Mouse (Mus musculus): ENCODE results near the gene Ptprg.

The Ptprg gene

GRCm38 (mm10) chr14:11868636-11869035, 315.3 kb downstream of the Ptprg start:
- H3K4me3 ChIP-seq (replicated peaks; ENCODE audit: low read length) = no peak overlapping the region
- no peak for TF ChIP-seq CTCF (conservative IDR thresholded peaks at IDR 0.05; ENCODE audit: low read length)
- no peak for TF ChIP-seq NANOG (IDR thresholded peaks at IDR 0.05; ENCODE audit: borderline replicate concordance, low read length)
- no peak for TF ChIP-seq POU5F1 (IDR thresholded peaks at IDR 0.05; ENCODE audit: borderline replicate concordance, low read length)
- H3K9me3 ChIP-seq (ENCODE audit: low read length) = no peaks in the 10 kb centered on the region
- peaks cover 41% of the 10 kb centered on the region for H3K4me1 ChIP-seq (replicated peaks; ENCODE audit: low read depth, low read length)
- no peaks in the 10 kb centered on the region for H3K27me3 ChIP-seq (ENCODE audit: insufficient read depth, low read length)
- H3K36me3 ChIP-seq (ENCODE audit: insufficient read depth, low read length) = no peaks in the 10 kb centered on the region

DNA sequence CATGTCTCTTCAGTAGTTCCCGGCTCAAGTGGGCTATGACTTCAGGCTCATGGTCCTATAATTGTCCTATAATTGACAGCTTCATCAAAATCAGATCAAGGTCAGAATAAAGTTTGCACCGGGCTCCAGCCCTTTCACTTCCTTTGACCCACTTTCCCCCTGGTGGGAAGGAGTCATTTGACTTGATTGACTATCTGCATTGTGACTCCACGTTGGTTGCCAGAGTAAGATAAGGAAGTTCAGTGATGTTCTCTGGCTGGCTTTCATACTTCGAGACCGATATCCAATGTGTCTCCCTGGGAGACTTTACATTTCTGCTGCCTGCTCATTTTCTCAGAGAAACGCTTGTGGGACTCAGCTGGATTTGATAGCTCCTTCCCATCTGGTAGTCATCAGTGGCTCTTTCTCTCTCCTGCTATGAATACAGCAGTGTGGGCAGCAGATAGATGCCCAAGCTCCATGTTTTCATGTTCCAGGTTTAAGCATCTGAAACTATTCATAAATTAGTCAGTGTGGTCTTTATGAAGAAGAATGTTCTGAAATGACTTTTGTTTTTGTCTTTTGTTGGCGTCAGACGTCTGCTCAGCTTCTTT, 318.5 kb downstream of the Ptprg start:
- no peaks in the 10 kb centered on the region for H3K36me3 ChIP-seq (ENCODE audit: insufficient read depth, low read length)
- H3K4me1 ChIP-seq (replicated peaks; ENCODE audit: low read depth, low read length) = peaks cover 21% of the 10 kb centered on the region
- no peaks in the 10 kb centered on the region for H3K9me3 ChIP-seq (ENCODE audit: low read length)
- H3K4me3 ChIP-seq (replicated peaks; ENCODE audit: low read length) = no peak overlapping the region
- H3K27me3 ChIP-seq (ENCODE audit: insufficient read depth, low read length) = no peaks in the 10 kb centered on the region
- TF ChIP-seq NANOG (IDR thresholded peaks at IDR 0.05; ENCODE audit: borderline replicate concordance, low read length) = no peak
- no peak for TF ChIP-seq CTCF (conservative IDR thresholded peaks at IDR 0.05; ENCODE audit: low read length)
- TF ChIP-seq POU5F1 (IDR thresholded peaks at IDR 0.05; ENCODE audit: borderline replicate concordance, low read length) = no peak

- no peaks in the 10 kb centered on the region for H3K9me3 ChIP-seq (ENCODE audit: low read length)
- TF ChIP-seq POU5F1 (IDR thresholded peaks at IDR 0.05; ENCODE audit: borderline replicate concordance, low read length) (no peak), CTCF (conservative IDR thresholded peaks at IDR 0.05; ENCODE audit: low read length) (no peak), NANOG (IDR thresholded peaks at IDR 0.05; ENCODE audit: borderline replicate concordance, low read length) (no peak)
- no peaks in the 10 kb centered on the region for H3K27me3 ChIP-seq (ENCODE audit: insufficient read depth, low read length)
- peaks cover 12% of the 10 kb centered on the region for H3K4me1 ChIP-seq (replicated peaks; ENCODE audit: low read depth, low read length)
- no peaks in the 10 kb centered on the region for H3K36me3 ChIP-seq (ENCODE audit: insufficient read depth, low read length)
- H3K4me3 ChIP-seq (replicated peaks; ENCODE audit: low read length) = no peak overlapping the region
Observed at GRCm38 (mm10) chr14:11874266-11874665, 320.9 kb downstream of the Ptprg start.

DNA sequence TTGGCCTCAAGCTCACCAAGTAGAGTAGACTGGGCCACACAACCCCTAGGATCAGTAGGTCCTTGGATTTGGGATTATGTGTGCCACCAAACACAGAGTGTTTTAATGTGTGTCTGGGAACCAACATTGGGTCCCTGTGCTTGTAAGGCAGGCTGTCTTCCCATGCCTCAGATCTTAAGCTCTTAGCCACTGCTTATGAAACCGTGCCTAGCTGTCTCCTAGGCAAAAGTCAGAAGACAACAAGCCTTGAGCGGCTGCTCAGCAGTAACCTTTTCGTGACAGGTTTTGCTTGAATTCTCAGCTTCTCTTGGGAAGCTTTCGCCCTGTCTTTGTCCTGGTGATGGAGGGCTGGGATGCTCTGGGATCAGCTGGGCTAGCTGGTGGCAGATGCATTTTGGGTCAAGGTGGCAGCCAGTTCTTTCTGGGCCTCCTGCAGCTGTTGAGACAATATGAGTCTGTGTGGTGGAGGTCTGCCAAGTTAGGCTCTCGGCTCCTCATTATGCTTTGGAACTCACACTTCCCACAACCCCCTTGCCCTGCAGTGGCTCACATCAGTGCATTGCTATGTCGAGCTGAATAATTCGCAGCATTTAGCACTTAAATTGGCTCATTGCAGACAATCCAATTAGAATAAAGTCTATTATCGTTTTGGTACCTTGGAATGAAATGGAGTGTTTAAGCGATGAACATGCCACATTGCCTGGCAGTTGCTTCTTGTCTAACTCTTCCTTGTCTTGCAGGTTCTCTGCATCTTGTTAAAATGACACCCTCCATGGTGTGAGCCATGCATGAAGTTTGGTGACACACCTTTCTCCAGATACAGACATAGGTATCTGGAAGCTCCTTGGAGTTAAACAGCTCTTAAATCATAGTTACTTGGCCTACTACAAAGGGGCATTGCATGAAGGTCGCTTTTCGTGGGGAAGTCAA, 321.9 kb downstream of the Ptprg start:
- TF ChIP-seq CTCF (conservative IDR thresholded peaks at IDR 0.05; ENCODE audit: low read length) = no peak
- no peak for TF ChIP-seq POU5F1 (IDR thresholded peaks at IDR 0.05; ENCODE audit: borderline replicate concordance, low read length)
- no peak for TF ChIP-seq NANOG (IDR thresholded peaks at IDR 0.05; ENCODE audit: borderline replicate concordance, low read length)
- Histone ChIP-seq H3K27me3 (ENCODE audit: insufficient read depth, low read length) (no peaks in the 10 kb centered on the region), H3K9me3 (ENCODE audit: low read length) (no peaks in the 10 kb centered on the region)

DNA sequence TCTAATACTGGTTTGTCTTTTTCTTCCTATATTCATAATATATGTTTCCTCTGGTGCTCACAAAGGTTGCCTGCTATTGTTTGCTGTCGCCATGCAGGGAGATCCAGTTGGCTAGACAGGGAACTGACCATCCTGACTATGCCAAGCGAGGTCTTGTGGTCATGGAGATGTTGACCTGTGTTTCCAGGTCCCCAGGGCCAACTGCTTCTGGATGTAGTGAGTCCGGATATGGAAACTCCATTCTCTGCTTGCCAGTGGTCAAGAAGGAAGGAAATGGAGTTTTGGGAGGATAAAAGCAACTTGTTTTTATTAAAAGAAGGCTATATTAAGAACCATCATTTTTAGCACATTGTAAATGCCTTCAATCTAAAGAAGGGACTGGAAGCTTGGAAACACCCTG, 327.8 kb downstream of the Ptprg start:
- Histone ChIP-seq H3K4me3 (replicated peaks; ENCODE audit: low read length) (no peak overlapping the region), H3K9me3 (ENCODE audit: low read length) (no peaks in the 10 kb centered on the region), H3K27me3 (ENCODE audit: insufficient read depth, low read length) (no peaks in the 10 kb centered on the region), H3K36me3 (ENCODE audit: insufficient read depth, low read length) (no peaks in the 10 kb centered on the region), H3K4me1 (replicated peaks; ENCODE audit: low read depth, low read length) (peaks cover 4% of the 10 kb centered on the region)
- TF ChIP-seq NANOG (IDR thresholded peaks at IDR 0.05; ENCODE audit: borderline replicate concordance, low read length) = no peak
- TF ChIP-seq CTCF (conservative IDR thresholded peaks at IDR 0.05; ENCODE audit: low read length) = no peak
- no peak for TF ChIP-seq POU5F1 (IDR thresholded peaks at IDR 0.05; ENCODE audit: borderline replicate concordance, low read length)

More for the DNA sequence above, 321.9 kb downstream of the Ptprg start:
- no peaks in the 10 kb centered on the region for H3K36me3 ChIP-seq (ENCODE audit: insufficient read depth, low read length)
- H3K4me1 ChIP-seq (replicated peaks; ENCODE audit: low read depth, low read length) = peaks cover 12% of the 10 kb centered on the region
- H3K4me3 ChIP-seq (replicated peaks; ENCODE audit: low read length) = no peak overlapping the region

GRCm38 (mm10) chr14:11883142-11883921, 330.0 kb downstream of the Ptprg start:
- Histone ChIP-seq H3K27me3 (ENCODE audit: insufficient read depth, low read length) (no peaks in the 10 kb centered on the region), H3K4me3 (replicated peaks; ENCODE audit: low read length) (no peak overlapping the region), H3K4me1 (replicated peaks; ENCODE audit: low read depth, low read length) (peaks cover 4% of the 10 kb centered on the region), H3K9me3 (ENCODE audit: low read length) (no peaks in the 10 kb centered on the region), H3K36me3 (ENCODE audit: insufficient read depth, low read length) (no peaks in the 10 kb centered on the region)
- TF ChIP-seq CTCF (conservative IDR thresholded peaks at IDR 0.05; ENCODE audit: low read length) (no peak), NANOG (IDR thresholded peaks at IDR 0.05; ENCODE audit: borderline replicate concordance, low read length) (no peak)

DNA sequence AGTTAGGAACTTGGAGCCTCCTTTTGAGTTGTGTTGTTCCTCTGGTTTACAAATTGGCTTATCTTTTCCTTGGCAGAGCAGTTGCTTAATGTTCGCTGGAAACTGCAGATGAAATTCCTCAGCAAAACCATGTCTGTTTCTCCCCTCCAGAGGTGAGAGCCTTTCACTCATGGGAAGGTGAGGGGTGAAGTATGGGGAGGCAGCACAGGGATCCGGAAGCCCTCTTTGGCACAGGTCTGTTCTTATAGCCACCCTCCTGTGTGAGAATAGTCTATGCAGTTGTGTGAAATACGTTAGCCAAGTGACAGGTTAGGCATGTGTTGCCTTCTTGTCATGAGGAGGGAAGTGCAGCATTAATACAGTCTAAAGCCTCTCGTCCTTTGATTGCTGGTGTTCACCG, 330.7 kb downstream of the Ptprg start:
- no peaks in the 10 kb centered on the region for H3K27me3 ChIP-seq (ENCODE audit: insufficient read depth, low read length)
- H3K9me3 ChIP-seq (ENCODE audit: low read length) = no peaks in the 10 kb centered on the region
- no peaks in the 10 kb centered on the region for H3K36me3 ChIP-seq (ENCODE audit: insufficient read depth, low read length)
- no peak overlapping the region for H3K4me3 ChIP-seq (replicated peaks; ENCODE audit: low read length)
- peaks cover 4% of the 10 kb centered on the region for H3K4me1 ChIP-seq (replicated peaks; ENCODE audit: low read depth, low read length)
- TF ChIP-seq POU5F1 (IDR thresholded peaks at IDR 0.05; ENCODE audit: borderline replicate concordance, low read length) (no peak), CTCF (conservative IDR thresholded peaks at IDR 0.05; ENCODE audit: low read length) (no peak), NANOG (IDR thresholded peaks at IDR 0.05; ENCODE audit: borderline replicate concordance, low read length) (no peak)

DNA sequence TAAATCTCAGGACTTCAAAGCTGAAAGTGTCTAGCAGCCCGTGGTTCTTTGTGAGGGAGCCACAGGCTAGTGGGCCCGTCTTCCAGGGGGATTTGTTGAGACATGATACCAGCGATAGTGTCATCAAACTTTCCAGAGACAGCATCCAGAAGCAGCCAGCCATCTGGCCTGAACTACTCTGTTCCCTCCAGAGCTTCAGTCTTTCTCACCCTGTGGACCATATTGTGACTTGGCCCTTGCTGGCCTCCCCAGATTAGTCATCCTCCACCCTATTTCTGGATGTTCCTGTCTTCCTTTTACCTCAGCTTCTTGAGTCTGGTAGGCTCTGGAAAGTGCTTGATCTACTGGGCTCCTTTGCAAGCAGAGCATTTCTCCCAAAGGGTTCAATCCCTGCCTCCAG, 333.1 kb downstream of the Ptprg start:
- peaks cover 4% of the 10 kb centered on the region for H3K4me1 ChIP-seq (replicated peaks; ENCODE audit: low read depth, low read length)
- TF ChIP-seq CTCF (conservative IDR thresholded peaks at IDR 0.05; ENCODE audit: low read length) (no peak), NANOG (IDR thresholded peaks at IDR 0.05; ENCODE audit: borderline replicate concordance, low read length) (no peak), POU5F1 (IDR thresholded peaks at IDR 0.05; ENCODE audit: borderline replicate concordance, low read length) (no peak)
- H3K9me3 ChIP-seq (ENCODE audit: low read length) = no peaks in the 10 kb centered on the region
- H3K36me3 ChIP-seq (ENCODE audit: insufficient read depth, low read length) = no peaks in the 10 kb centered on the region
- no peak overlapping the region for H3K4me3 ChIP-seq (replicated peaks; ENCODE audit: low read length)
- H3K27me3 ChIP-seq (ENCODE audit: insufficient read depth, low read length) = no peaks in the 10 kb centered on the region

Data from E14TG2a.4 (cell line).